Mouse (Mus musculus) stomach, postnatal 0 days (tissue): ENCODE data around the gene Tfb2m. TPM values are rescaled to one million over a fixed set of nuclear protein-coding genes. Genes with fewer than 3 reads are reported as not detected.

ENCODE experiments used
- ATAC-seq: fragments of 200-750 bp; cut with Nextera tagmentation; 2 replicates; pipeline ENCODE4 v1.8.0; 2017; ENCODE audit not compliant: low FRiP score, low TSS enrichment
- DNase-seq: peaks from one replicate; pipeline ENCODE4 v3.0.0-alpha.2; 2016; ENCODE audit warnings: low spot score
- H3K27ac ChIP-seq: fragments of 300-500 bp; sonication (generic); replicated peaks from 2 replicates; pipeline ENCODE4 v1.5.1; 2014; ENCODE audit warnings: mild to moderate bottlenecking, control low read depth
- H3K27me3 ChIP-seq: fragments of 300-500 bp; sonication (generic); 2 replicates; pipeline ENCODE4 v1.6.1; 2014; ENCODE audit warnings: low read length; ENCODE audit not compliant: control insufficient read depth, insufficient read depth
- H3K36me3 ChIP-seq: fragments of 300-500 bp; sonication (generic); 2 replicates; pipeline ENCODE4 v1.6.1; 2014; ENCODE audit warnings: low read length, mixed read lengths; ENCODE audit not compliant: control insufficient read depth, insufficient read depth
- H3K4me1 ChIP-seq: fragments of 300-500 bp; sonication (generic); replicated peaks from 2 replicates; pipeline ENCODE4 v1.6.1; 2014; ENCODE audit warnings: antibody characterized with exemption; ENCODE audit not compliant: control insufficient read depth, insufficient read depth
- H3K4me2 ChIP-seq: fragments of 300-500 bp; sonication (generic); replicated peaks from 2 replicates; pipeline ENCODE4 v1.6.1; 2014; ENCODE audit warnings: low read depth, mild to moderate bottlenecking, control low read depth, moderate library complexity
- H3K4me3 ChIP-seq: fragments of 300-500 bp; sonication (generic); 2 replicates; pipeline ENCODE4 v1.5.1; 2014; ENCODE audit warnings: low read depth, low read length, control low read depth
- H3K9ac ChIP-seq: fragments of 300-500 bp; sonication (generic); 2 replicates; pipeline ENCODE4 v1.6.1; 2014; ENCODE audit warnings: mild to moderate bottlenecking, low read length, control low read depth, mixed read lengths
- H3K9me3 ChIP-seq: fragments of 300-500 bp; sonication (generic); 2 replicates; pipeline ENCODE4 v1.6.1; 2016; ENCODE audit warnings: low read length; ENCODE audit not compliant: control insufficient read depth
- CTCF ChIP-seq: IDR thresholded peaks from 2 replicates; pipeline ENCODE4 v1.5.1; 2016; ENCODE audit warnings: antibody characterized with exemption, low read depth, mild to moderate bottlenecking, moderate library complexity
- EP300 ChIP-seq: optimal IDR thresholded peaks from 2 replicates; pipeline ENCODE3; 2016; ENCODE audit warnings: antibody characterized with exemption
- WGBS: fragments of 180-500 bp; shearing (Covaris S2); extraction: QIAGEN DNeasy Blood & Tissue Kit; methylation state at CpG from one replicate; pipeline ENCODE4 v1.1.7; 2014; 5-methylcytosine and 5-hydroxymethylcytosine counted together
- polyA plus RNA-seq: library from polyadenylated mRNA; unstranded; fragments of >200 nt; fragmentation: Nextera tagmentation; extraction: Ambion mirVana; gene quantifications from 2 replicates; pipeline ENCODE4 v1.2.1, GENCODE M21; 2015

Tfb2m gene
- polyA plus RNA-seq, 1 experiment from 2014 or later = 28.7 TPM

- Histone ChIP-seq H3K4me3 (no peak overlapping the region), H3K9me3 (no peaks in the 10 kb centered on the region), H3K27me3 (no peaks in the 10 kb centered on the region), H3K36me3 (no peaks in the 10 kb centered on the region; the same call in 1 of the 2 replicates), H3K4me1 (no peaks in the 10 kb centered on the region), H3K4me2 (no peak overlapping the region), H3K9ac (no peak overlapping the region), H3K27ac (no peak overlapping the region)
- peak; percentile 25 for DNase-seq
- 37% methylated on average over 6 of the region's 6 CpGs for WGBS
- ATAC-seq = peak; percentile 53; the same call in 1 of the 2 replicates
- no peak for TF ChIP-seq EP300
- TF ChIP-seq CTCF = no peak
Observed at GRCm38 (mm10) chr1:179578625-179579024, 32.6 kb upstream of the Tfb2m start.

GRCm38 (mm10) chr1:179573650-179574206, 27.7 kb upstream of the Tfb2m start:
- peak overlapping the region; percentile 85 for H3K27ac ChIP-seq
- H3K9me3 ChIP-seq = no peaks in the 10 kb centered on the region
- TF ChIP-seq CTCF (no peak), EP300 (no peak)
- DNase-seq = no peak
- H3K4me2 ChIP-seq = no peak overlapping the region
- H3K9ac ChIP-seq = no peak overlapping the region
- no peaks in the 10 kb centered on the region for H3K36me3 ChIP-seq
- H3K4me1 ChIP-seq = 0 out of 2 replicates have a peak, but pooled peaks cover 2% of the 10 kb centered on the region
- H3K27me3 ChIP-seq = no peaks in the 10 kb centered on the region
- ATAC-seq = no peak
- WGBS = 35% methylated on average over 6 of the region's 6 CpGs
- H3K4me3 ChIP-seq = no peak overlapping the region

GRCm38 (mm10) chr1:179571686-179572085, 25.6 kb upstream of the Tfb2m start:
- H3K27me3 ChIP-seq = no peaks in the 10 kb centered on the region
- DNase-seq (no peak), ATAC-seq (no peak)
- TF ChIP-seq EP300 (no peak), CTCF (no peak)
- no peaks in the 10 kb centered on the region for H3K9me3 ChIP-seq
- H3K4me2 ChIP-seq = no peak overlapping the region
- no peak overlapping the region for H3K4me3 ChIP-seq
- WGBS = 78% methylated on average over 4 of the region's 4 CpGs
- no peak overlapping the region for H3K27ac ChIP-seq
- H3K9ac ChIP-seq = no peak overlapping the region
- 0 out of 2 replicates have a peak, but pooled peaks cover 2% of the 10 kb centered on the region for H3K4me1 ChIP-seq
- no peaks in the 10 kb centered on the region for H3K36me3 ChIP-seq

GRCm38 (mm10) chr1:179570482-179570881, 24.4 kb upstream of the Tfb2m start:
- TF ChIP-seq CTCF = no peak
- TF ChIP-seq EP300 = no peak
- Histone ChIP-seq H3K27me3 (no peaks in the 10 kb centered on the region), H3K9me3 (no peaks in the 10 kb centered on the region), H3K4me1 (0 out of 2 replicates have a peak, but pooled peaks cover 2% of the 10 kb centered on the region), H3K9ac (no peak overlapping the region), H3K4me2 (no peak overlapping the region), H3K4me3 (no peak overlapping the region), H3K27ac (peak overlapping the region; percentile 36; the same call in 1 of the 2 replicates), H3K36me3 (no peaks in the 10 kb centered on the region)
- DNase-seq = no peak
- WGBS = 68% methylated on average over 1 of the region's 1 CpGs
- ATAC-seq = peak; percentile 84

- 0 out of 2 replicates have a peak, but pooled peaks cover 2% of the 10 kb centered on the region for H3K4me1 ChIP-seq
- H3K4me3 ChIP-seq = no peak overlapping the region
- H3K4me2 ChIP-seq = no peak overlapping the region
- H3K27ac ChIP-seq = peak overlapping the region; percentile 69
- no peaks in the 10 kb centered on the region for H3K27me3 ChIP-seq
- H3K9me3 ChIP-seq = no peaks in the 10 kb centered on the region
- WGBS = 44% methylated on average over 4 of the region's 4 CpGs
- H3K9ac ChIP-seq = no peak overlapping the region
- no peak for TF ChIP-seq CTCF
- TF ChIP-seq EP300 = no peak
- DNase-seq (no peak), ATAC-seq (peak; percentile 53; the same call in 1 of the 2 replicates)
- H3K36me3 ChIP-seq = no peaks in the 10 kb centered on the region
Observed at GRCm38 (mm10) chr1:179568690-179569398, 22.8 kb upstream of the Tfb2m start.

- H3K36me3 ChIP-seq = no peaks in the 10 kb centered on the region
- WGBS = 63% methylated on average over 7 of the region's 7 CpGs
- H3K27me3 ChIP-seq = no peaks in the 10 kb centered on the region
- no peaks in the 10 kb centered on the region for H3K9me3 ChIP-seq
- H3K4me2 ChIP-seq = no peak overlapping the region
- no peak overlapping the region for H3K4me3 ChIP-seq
- TF ChIP-seq EP300 (no peak), CTCF (no peak)
- no peak overlapping the region for H3K9ac ChIP-seq
- DNase-seq (no peak), ATAC-seq (no peak)
- H3K27ac ChIP-seq = 0 out of 2 replicates have a peak overlapping the region, but pooled peaks have one; percentile 13
- 0 out of 2 replicates have a peak, but pooled peaks cover 2% of the 10 kb centered on the region for H3K4me1 ChIP-seq
Observed at GRCm38 (mm10) chr1:179567558-179567957, 21.5 kb upstream of the Tfb2m start.
